Mouse (Mus musculus) inflammation-experienced regulatory T-cells, adult 6 months (primary cell): ENCODE results near the gene Gm20431. TPM values are rescaled to one million over a fixed set of nuclear protein-coding genes. Genes with fewer than 3 reads are reported as not detected.

Experiments used
- ATAC-seq: one replicate; pipeline ENCODE4 v1.8.0; 2017
- polyA plus RNA-seq, 3 experiments: library from polyadenylated mRNA; unstranded; fragments of 100-300 nt; shearing (Covaris generic); gene quantifications; one replicate each; pipeline ENCODE4 v1.2.1; 2017

Gene Gm20431
- polyA plus RNA-seq, 3 experiments from 2014 or later: not detected

DNA sequence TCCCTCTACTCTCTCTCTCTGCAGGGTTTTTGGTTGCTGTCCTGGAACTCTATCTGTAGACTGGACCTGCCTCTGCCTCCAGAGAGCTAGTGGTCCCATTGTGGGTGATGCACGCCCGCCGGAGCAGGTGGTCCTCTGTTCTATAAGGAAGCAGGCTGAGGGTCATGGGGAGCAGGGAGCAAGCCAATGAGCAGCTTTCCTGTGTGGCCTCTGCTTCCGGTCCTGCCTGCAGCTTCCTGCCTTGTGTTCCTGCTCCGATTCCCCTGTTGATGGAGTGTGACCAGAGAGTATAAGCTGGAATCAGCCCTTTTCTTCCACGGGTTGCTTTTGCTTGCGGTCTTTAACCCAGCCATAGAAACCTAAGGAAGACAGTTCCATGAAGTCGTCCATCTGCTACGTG is 93.2 kb downstream of the Gm20431 start:
- no peak for ATAC-seq

DNA sequence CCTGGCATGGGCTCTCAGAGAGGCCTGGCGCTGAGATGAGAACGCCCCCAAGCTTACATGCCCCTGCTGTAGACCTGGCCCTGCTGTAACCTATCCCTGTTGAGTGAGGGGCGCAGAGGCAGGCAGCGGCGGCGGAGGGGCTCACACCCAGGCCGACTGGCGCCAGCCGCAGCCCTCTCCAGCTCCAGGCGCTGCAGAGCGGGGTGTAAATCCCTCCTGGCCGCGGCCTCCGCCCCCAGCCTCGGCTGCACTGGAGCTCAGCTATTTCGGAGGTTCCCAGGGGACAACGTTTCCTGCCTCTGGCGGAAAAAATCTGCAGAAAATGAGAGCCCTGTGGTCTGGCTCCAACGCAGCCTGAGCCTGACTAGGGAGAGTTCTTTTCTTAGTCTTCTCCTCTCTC is 95.6 kb downstream of the Gm20431 start:
- no peak for ATAC-seq

DNA sequence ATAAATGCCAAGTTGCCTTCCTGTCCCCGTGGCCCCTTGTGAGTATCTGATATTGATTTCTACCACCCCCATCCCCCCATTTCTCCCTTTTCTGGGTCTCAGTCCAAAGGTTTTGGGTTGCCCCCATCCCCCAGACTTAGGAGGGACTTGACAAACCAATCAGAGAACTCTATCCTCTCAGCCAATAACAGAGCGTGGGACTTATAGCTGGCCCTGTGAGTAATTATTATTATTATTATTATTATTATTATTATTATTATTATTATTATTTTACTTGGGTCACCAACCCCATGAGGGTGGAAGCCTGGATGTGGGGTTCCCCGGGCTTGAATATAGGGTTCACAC is 96.0 kb downstream of the Gm20431 start:
- ATAC-seq: no peak

DNA sequence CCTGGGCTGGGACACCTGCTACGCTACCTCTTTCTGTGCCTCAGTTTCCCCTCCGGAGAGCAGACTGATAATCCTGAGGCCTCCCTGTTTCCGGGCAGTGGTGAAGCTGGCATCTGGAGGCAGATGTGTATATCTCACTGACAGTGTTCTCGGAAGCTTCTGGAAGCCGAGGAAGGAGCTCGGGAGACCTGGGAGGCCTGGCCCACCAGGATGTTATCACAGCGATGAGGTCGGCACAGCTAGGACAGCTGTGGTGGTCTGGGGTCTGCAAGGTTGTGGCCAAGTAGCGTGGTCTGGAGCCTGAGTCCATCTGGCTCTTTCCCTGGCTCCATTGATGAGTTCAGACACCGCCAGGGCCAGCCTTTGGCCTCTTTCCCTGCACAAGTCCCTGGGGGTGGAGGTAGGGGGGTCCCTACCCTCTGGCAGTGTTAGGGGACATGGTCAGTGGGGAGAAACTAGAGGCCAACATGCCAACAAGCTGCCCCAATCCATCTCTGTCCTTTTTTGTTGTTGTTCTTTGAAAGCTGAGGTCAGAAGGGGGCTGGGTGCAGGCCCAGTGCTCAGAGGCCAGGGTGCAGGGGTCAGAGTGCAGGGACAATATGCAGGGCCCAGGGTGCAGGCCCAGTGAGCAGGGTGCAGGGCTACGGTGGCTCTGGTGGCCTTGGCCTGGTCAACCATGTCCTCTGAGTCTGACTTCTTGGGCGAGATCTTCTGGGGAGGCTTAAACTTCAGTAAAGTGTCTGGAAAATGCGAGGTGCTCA is 96.6 kb downstream of the Gm20431 start:
- ATAC-seq: no peak

DNA sequence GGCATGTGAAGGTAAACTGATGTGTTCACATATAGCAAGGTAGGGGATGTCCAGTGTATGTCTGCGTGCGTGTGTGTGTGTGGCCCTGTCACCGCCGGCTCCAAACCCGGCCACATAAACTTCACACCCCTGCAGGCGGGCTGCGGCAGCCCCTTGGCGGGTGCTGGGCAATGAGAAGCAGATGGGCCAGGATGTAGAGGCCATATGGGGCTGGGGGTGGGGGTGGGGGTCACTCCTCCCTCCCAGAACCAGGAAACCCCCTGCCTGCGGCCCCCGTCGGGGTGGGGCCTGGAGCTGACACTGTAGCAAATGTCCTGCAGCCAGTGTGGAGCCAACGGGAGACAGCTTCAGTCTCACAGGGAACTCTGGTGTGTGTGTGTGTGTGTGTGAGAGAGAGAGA is 97.6 kb downstream of the Gm20431 start:
- no peak for ATAC-seq

DNA sequence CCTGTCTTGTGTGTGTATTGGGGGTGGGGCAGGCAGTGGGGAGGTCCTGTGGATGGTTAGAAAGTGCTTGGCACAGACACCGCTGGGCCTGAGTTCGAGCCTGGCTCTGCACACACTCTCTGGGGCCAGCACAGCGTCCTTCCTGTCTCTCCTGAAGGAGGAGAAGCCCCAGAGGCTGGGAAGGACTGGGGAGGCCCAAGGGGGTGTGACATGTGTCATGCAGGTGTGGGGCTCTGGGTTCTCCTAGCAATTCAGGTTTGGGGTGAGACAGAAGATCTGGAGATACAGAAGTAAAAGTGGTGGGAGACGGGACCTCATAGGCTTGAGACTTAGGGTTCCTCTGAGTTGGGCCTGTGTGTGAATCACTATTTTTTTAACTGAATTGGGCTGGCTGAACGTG is 98.3 kb downstream of the Gm20431 start:
- ATAC-seq: no peak

DNA sequence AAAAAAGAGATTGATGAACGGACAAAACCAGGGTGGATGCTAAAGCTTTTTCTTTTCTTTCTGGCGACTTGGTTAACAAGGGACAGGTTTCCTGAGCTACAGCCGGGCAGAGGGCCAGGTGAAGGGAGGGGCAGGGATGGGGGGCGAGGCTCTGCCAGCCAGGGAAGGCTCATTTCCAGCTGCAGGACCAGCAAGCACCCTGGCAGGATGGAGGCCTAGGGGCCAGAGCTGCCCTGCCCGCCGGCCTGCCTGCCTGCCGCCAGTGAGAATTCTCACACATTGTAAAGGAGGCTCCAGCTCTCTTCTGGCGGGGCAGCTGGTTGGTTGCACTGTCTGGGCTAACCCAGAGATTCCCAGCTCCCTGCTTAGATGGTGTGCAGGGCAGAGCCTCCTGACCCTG is 99.2 kb downstream of the Gm20431 start:
- no peak for ATAC-seq

DNA sequence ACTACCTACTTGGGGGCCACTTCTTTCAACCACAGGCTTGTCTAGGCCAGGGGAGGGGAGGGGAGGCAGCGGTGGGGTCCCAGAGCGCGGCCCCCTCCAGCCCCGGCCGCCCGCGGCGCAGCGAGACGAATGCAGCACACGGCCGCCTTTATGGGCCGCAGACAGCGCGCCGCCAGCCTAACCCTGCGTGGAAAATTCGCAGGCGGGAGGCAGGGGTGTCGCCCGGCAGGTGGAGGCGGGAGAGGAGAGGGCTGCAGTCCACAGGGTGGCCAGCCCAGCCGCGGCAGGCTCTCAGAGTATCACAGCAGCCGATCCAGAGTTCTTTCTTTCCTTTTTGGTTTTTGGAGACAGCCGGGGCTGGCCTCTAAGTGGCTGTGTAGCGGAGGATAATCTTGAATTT is 101.9 kb downstream of the Gm20431 start:
- no peak for ATAC-seq

Other genes with a start within 250 kb of the Gm20431 start
- 10 to 100 TPM; 28.6 to 62.5 (median 41.6) TPM for gene Slc9a8, start 239.8 kb downstream of the Gm20431 start, polyA plus RNA-seq
- 100 to 1,000 TPM; 145 to 194 (median 193) TPM for gene Rnf114, start 168.9 kb downstream of the Gm20431 start, polyA plus RNA-seq
- 10 to 100 TPM in 2 of 3 experiments, 1 to 10 TPM in 1; 9.6 to 16.5 (median 12.2) TPM for gene Spata2, start 168.6 kb downstream of the Gm20431 start, polyA plus RNA-seq
- not detected for gene Snai1, start 123.3 kb downstream of the Gm20431 start, polyA plus RNA-seq
- gene Ube2v1, start 29.4 kb downstream of the Gm20431 start, polyA plus RNA-seq: 100 to 1,000 TPM; 370 to 426 (median 380) TPM
- gene Cebpb, start 27.4 kb upstream of the Gm20431 start, polyA plus RNA-seq: 1 to 10 TPM in 2 of 3 experiments, under 1 TPM in 1; 0.65 to 3.2 (median 2.1) TPM
- 10 to 100 TPM; 12.5 to 16.8 (median 12.8) TPM for gene Tmem189, start 28.3 kb upstream of the Gm20431 start, polyA plus RNA-seq